Mouse (Mus musculus): ENCODE data around the gene BC117090.
"Not testable (repeated sequence)": the region's sequence is repeated elsewhere in the genome, so short reads cannot be mapped to it uniquely, and the experiment has no call there.

Gene BC117090

DNA sequence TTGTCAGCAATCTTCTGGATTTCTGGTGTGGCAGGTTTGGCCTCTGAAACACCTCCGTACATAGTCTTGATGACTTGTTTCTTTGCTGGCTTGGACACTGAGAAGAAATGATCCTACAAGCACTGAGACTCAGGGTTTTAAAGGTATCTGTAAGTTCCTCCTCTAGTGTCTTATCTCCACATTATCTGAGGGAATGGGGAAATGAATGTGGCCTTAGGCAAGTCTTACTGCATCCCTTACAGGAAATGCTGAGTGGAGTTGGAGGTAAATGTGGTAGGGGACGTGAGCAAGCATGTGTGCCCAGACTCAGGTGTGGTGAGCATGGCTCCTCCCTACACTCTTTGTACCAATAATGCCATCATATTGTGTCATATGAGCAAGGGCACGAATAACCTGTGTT is at the start of gene BC117090:
Gene BC117090 (minus strand): TSS at position 101 of the 400 bp plus-strand sequence.
- DNase-seq (ENCODE audit: extremely low spot score), result no peak

DNA sequence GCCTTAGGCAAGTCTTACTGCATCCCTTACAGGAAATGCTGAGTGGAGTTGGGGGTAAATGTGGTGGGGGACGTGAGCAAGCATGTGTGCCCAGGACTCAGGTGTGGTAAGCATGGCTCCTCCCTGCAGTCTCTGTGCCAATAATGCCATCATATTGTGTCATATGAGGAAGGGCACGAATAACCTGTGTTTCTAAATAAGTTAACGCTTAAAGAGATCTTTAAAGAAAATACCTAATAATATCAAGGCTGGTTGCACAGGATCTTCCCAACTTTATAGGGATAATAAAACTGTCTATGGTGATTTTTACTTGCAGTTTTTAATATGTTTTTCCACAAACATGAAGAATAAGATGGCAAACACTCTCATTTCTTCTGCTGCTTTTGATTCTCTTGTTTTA is 33.5 kb upstream of the BC117090 start, which contains the start of gene BC100530:
Gene BC100530 (minus strand): TSS at position 101 of the 400 bp plus-strand sequence.
- not testable (repeated sequence) for DNase-seq (ENCODE audit: extremely low spot score)

DNA sequence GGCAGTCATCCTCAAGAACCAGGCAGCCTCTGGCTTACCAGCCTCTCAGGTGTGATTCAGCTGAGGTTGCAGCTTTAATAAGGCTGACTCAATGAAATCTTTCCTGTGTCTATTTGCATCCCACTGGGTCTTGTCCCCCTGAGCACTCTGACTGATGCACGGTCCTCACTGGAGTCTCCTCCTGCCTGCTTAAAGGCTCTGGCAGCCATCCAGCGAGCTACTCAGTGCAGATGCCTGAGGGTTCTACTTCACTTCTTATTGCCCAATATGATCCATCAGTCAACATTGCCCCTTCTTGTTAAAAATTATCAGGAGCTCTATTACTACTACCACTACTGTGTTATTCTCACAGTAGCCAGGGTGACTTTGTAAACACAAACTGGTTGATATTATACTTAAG is 3.0 kb upstream of the BC117090 start:
- DNase-seq (ENCODE audit: extremely low spot score), result no peak

DNA sequence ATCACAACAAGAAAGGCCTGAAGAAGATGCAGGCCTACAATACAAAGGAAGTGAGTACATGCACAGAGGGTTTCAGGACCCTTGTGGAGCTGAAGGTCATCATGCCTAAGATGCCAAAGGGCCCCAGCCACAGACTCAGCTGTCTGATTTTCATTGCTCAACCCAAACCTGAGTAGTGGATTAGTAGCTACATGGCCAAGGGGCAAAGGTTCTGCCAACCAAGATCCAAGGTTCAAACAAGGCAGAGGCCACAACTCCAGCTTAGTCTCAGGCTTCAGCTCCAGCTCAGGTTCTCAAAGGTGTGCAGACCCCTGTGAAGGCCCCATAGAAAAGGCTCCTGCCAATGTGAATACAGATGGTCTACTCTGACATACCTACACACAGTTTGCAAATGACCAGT is 14.8 kb downstream of the BC117090 start:
- no peak for DNase-seq (ENCODE audit: extremely low spot score)

GRCm38 (mm10) chr16:36316111-36316510 is 18.0 kb downstream of the BC117090 start:
- not testable (repeated sequence) for DNase-seq (ENCODE audit: extremely low spot score)

GRCm38 (mm10) chr16:36307631-36308030 is 26.5 kb downstream of the BC117090 start:
- DNase-seq (ENCODE audit: extremely low spot score), result no peak

DNA sequence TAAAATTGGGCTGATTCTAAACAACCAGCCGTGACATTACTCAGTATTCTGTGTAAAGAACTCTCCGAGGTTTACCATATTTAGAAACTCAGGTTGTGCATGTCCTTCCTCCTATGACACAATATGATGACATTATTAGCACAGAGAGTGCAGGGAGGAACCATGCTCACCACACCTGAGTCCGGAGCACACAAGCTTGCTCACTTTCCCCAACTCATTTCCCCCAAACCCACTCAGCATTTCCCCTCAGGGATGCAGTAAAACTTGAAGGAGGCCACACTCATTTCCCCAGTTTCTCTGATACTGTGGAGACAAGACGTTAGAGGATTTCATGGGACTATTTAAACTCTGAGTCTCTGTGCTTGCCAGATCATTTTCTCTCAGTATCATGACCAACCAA is 45.0 kb downstream of the BC117090 start:
- DNase-seq (ENCODE audit: extremely low spot score), result no peak

DNA sequence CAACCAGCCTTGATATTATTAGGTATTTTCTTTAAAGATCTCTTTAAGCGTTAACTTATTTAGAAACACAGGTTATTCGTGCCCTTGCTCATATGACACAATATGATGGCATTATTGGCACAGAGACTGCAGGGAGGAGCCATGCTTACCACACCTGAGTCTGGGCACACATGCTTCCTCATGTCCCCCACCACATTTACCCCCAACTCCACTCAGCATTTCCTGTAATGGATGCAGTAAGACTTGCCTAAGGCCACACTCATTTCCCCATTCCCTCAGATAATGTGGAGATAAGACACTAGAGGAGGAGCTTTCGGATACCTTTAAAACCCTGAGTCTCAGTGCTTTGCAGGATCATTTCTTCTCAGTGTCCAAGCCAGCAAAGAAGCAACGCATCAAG is 57.3 kb downstream of the BC117090 start, which contains the start of gene Stfa1:
Gene Stfa1 (plus strand): TSS at position 156 of the 400 bp plus-strand sequence.
- not testable (repeated sequence) for DNase-seq (ENCODE audit: extremely low spot score)
